Mouse (Mus musculus) lung, adult 18-20 months (tissue): ENCODE data around the gene Gm45785.

Experiments used
- DNase-seq, 2 experiments: peaks; one replicate each; pipeline ENCODE4 v3.0.0; 2022; ENCODE audit warnings: mixed read lengths in 2 of 2

Gm45785 gene

GRCm38 (mm10) chr7:140857550-140858505 lies 1.7 kb upstream of the Gm45785 start, which contains the start of gene Bet1l:
TSS of gene Bet1l (minus strand) at chr7:140857577.
- no peak for DNase-seq

- peak; percentile 94 to 96 for DNase-seq
Observed at GRCm38 (mm10) chr7:140856785-140857549, 836 bp upstream of the Gm45785 start, which contains the start of gene Ric8a. TSS of gene Ric8a (plus strand) at chr7:140856957.

GRCm38 (mm10) chr7:140855181-140855580 lies 950 bp downstream of the Gm45785 start:
- DNase-seq, result no peak

GRCm38 (mm10) chr7:140854483-140854882 lies 1.6 kb downstream of the Gm45785 start:
- no peak for DNase-seq

- DNase-seq, result no peak
Observed at GRCm38 (mm10) chr7:140853386-140853785, 2.7 kb downstream of the Gm45785 start.

- no peak for DNase-seq
Observed at GRCm38 (mm10) chr7:140851916-140852315, 4.2 kb downstream of the Gm45785 start.

- DNase-seq, result no peak
Observed at GRCm38 (mm10) chr7:140848591-140848990, 7.5 kb downstream of the Gm45785 start.

GRCm38 (mm10) chr7:140847755-140848580 lies 8.2 kb downstream of the Gm45785 start, which contains the start of gene Odf3:
TSS of gene Odf3 (plus strand) at chr7:140847805.
- peak in 1 of 2 experiments; percentile 20 for DNase-seq

- no peak for DNase-seq
Observed at GRCm38 (mm10) chr7:140846676-140847075, 9.5 kb downstream of the Gm45785 start.

- peak in 1 of 2 experiments; percentile 20 for DNase-seq
Observed at GRCm38 (mm10) chr7:140845683-140846082, 10.4 kb downstream of the Gm45785 start.

GRCm38 (mm10) chr7:140844905-140845665 lies 11.0 kb downstream of the Gm45785 start, which contains the start of gene Scgb1c1:
TSS of gene Scgb1c1 (plus strand) at chr7:140845547.
- peak; percentile 90 to 93 for DNase-seq

GRCm38 (mm10) chr7:140843806-140844205 lies 12.3 kb downstream of the Gm45785 start:
- no peak for DNase-seq

- peak; percentile 2 to 28 for DNase-seq
Observed at GRCm38 (mm10) chr7:140840750-140841735, 15.1 kb downstream of the Gm45785 start.

GRCm38 (mm10) chr7:140839556-140839955 lies 16.6 kb downstream of the Gm45785 start:
- DNase-seq, result no peak

GRCm38 (mm10) chr7:140836243-140837115 lies 19.7 kb downstream of the Gm45785 start:
- DNase-seq, result no peak

- DNase-seq, result no peak
Observed at GRCm38 (mm10) chr7:140835758-140836087, 20.4 kb downstream of the Gm45785 start.

GRCm38 (mm10) chr7:140834968-140835757 lies 21.0 kb downstream of the Gm45785 start, which contains the start of gene Urah:
TSS of gene Urah (plus strand) at chr7:140835018.
- DNase-seq, result peak; percentile 74 to 84

GRCm38 (mm10) chr7:140833341-140833740 lies 22.8 kb downstream of the Gm45785 start:
- DNase-seq, result no peak
